Mouse (Mus musculus): ENCODE measurements at regions not wholly inside any gene's neighbourhood (a gene's known extent, or its start where the extent isn't known, plus 50 kb on each side); places are given as distances from the start of the nearest gene placed in this dataset.

- no peak for ATAC-seq (ENCODE audit: low read depth)
- 54% methylated on average over 4 of the region's 4 CpGs for WGBS
- H3K27ac ChIP-seq (ENCODE audit: low read depth, low read length) = no peak overlapping the region
- no peaks in the 10 kb centered on the region for H3K36me3 ChIP-seq (ENCODE audit: control insufficient read depth, insufficient read depth, low read length)
- no peaks in the 10 kb centered on the region for H3K9me3 ChIP-seq (ENCODE audit: control insufficient read depth, low read length)
- H3K4me2 ChIP-seq (ENCODE audit: low read depth, low read length) = no peak overlapping the region
- peaks cover 5% of the 10 kb centered on the region; the same call in 1 of the 2 replicates for H3K4me1 ChIP-seq (ENCODE audit: control insufficient read depth, insufficient read depth, low read length)
- no peak overlapping the region for H3K4me3 ChIP-seq (ENCODE audit: low read depth, low read length)
- H3K9ac ChIP-seq (replicated peaks; ENCODE audit: low read depth, low read length) = no peak overlapping the region
- no peaks in the 10 kb centered on the region for H3K27me3 ChIP-seq (ENCODE audit: control insufficient read depth, insufficient read depth, low read length)
These were observed 56.2 kb downstream of the Gm26897 start for GRCm38 (mm10) chr5:111789904-111790303.

GRCm38 (mm10) chr5:111790527-111790926 is 56.8 kb downstream of the Gm26897 start:
- 81% methylated on average over 9 of the region's 9 CpGs for WGBS
- no peak overlapping the region for H3K4me2 ChIP-seq (ENCODE audit: low read depth, low read length)
- no peaks in the 10 kb centered on the region for H3K9me3 ChIP-seq (ENCODE audit: control insufficient read depth, low read length)
- no peak for ATAC-seq (ENCODE audit: low read depth)
- no peak overlapping the region for H3K27ac ChIP-seq (ENCODE audit: low read depth, low read length)
- no peaks in the 10 kb centered on the region for H3K27me3 ChIP-seq (ENCODE audit: control insufficient read depth, insufficient read depth, low read length)
- H3K4me1 ChIP-seq (ENCODE audit: control insufficient read depth, insufficient read depth, low read length) = peaks cover 5% of the 10 kb centered on the region; the same call in 1 of the 2 replicates
- no peaks in the 10 kb centered on the region for H3K36me3 ChIP-seq (ENCODE audit: control insufficient read depth, insufficient read depth, low read length)
- H3K4me3 ChIP-seq (ENCODE audit: low read depth, low read length) = no peak overlapping the region
- H3K9ac ChIP-seq (replicated peaks; ENCODE audit: low read depth, low read length) = no peak overlapping the region

GRCm38 (mm10) chr5:111791089-111791561 is 57.4 kb downstream of the Gm26897 start:
- WGBS = 79% methylated on average over 5 of the region's 5 CpGs
- Histone ChIP-seq H3K36me3 (ENCODE audit: control insufficient read depth, insufficient read depth, low read length) (no peaks in the 10 kb centered on the region), H3K4me2 (ENCODE audit: low read depth, low read length) (no peak overlapping the region), H3K4me1 (ENCODE audit: control insufficient read depth, insufficient read depth, low read length) (peaks cover 5% of the 10 kb centered on the region; the same call in 1 of the 2 replicates), H3K27ac (ENCODE audit: low read depth, low read length) (no peak overlapping the region), H3K9me3 (ENCODE audit: control insufficient read depth, low read length) (no peaks in the 10 kb centered on the region), H3K9ac (replicated peaks; ENCODE audit: low read depth, low read length) (no peak overlapping the region), H3K27me3 (ENCODE audit: control insufficient read depth, insufficient read depth, low read length) (no peaks in the 10 kb centered on the region), H3K4me3 (ENCODE audit: low read depth, low read length) (no peak overlapping the region)
- no peak for ATAC-seq (ENCODE audit: low read depth)

- no peaks in the 10 kb centered on the region for H3K36me3 ChIP-seq (ENCODE audit: control insufficient read depth, insufficient read depth, low read length)
- no peaks in the 10 kb centered on the region for H3K27me3 ChIP-seq (ENCODE audit: control insufficient read depth, insufficient read depth, low read length)
- H3K27ac ChIP-seq (ENCODE audit: low read depth, low read length) = no peak overlapping the region
- WGBS = 82% methylated on average over 14 of the region's 14 CpGs
- ATAC-seq (ENCODE audit: low read depth) = no peak
- no peak overlapping the region for H3K4me2 ChIP-seq (ENCODE audit: low read depth, low read length)
- H3K4me3 ChIP-seq (ENCODE audit: low read depth, low read length) = no peak overlapping the region
- H3K4me1 ChIP-seq (ENCODE audit: control insufficient read depth, insufficient read depth, low read length) = peaks cover 5% of the 10 kb centered on the region; the same call in 1 of the 2 replicates
- H3K9me3 ChIP-seq (ENCODE audit: control insufficient read depth, low read length) = no peaks in the 10 kb centered on the region
- H3K9ac ChIP-seq (replicated peaks; ENCODE audit: low read depth, low read length) = no peak overlapping the region
These were observed 59.0 kb downstream of the Gm26897 start for GRCm38 (mm10) chr5:111792746-111793145.

GRCm38 (mm10) chr5:111793178-111793577 is 59.5 kb downstream of the Gm26897 start:
- Histone ChIP-seq H3K4me1 (ENCODE audit: control insufficient read depth, insufficient read depth, low read length) (peaks cover 5% of the 10 kb centered on the region; the same call in 1 of the 2 replicates), H3K9ac (replicated peaks; ENCODE audit: low read depth, low read length) (no peak overlapping the region), H3K27ac (ENCODE audit: low read depth, low read length) (no peak overlapping the region), H3K9me3 (ENCODE audit: control insufficient read depth, low read length) (no peaks in the 10 kb centered on the region), H3K4me3 (ENCODE audit: low read depth, low read length) (no peak overlapping the region), H3K4me2 (ENCODE audit: low read depth, low read length) (no peak overlapping the region), H3K36me3 (ENCODE audit: control insufficient read depth, insufficient read depth, low read length) (no peaks in the 10 kb centered on the region), H3K27me3 (ENCODE audit: control insufficient read depth, insufficient read depth, low read length) (no peaks in the 10 kb centered on the region)
- 85% methylated on average over 4 of the region's 4 CpGs for WGBS
- no peak for ATAC-seq (ENCODE audit: low read depth)

- Histone ChIP-seq H3K27ac (ENCODE audit: low read depth, low read length) (no peak overlapping the region), H3K4me1 (ENCODE audit: control insufficient read depth, insufficient read depth, low read length) (peaks cover 10% of the 10 kb centered on the region; the same call in 1 of the 2 replicates), H3K9ac (replicated peaks; ENCODE audit: low read depth, low read length) (no peak overlapping the region), H3K27me3 (ENCODE audit: control insufficient read depth, insufficient read depth, low read length) (no peaks in the 10 kb centered on the region), H3K36me3 (ENCODE audit: control insufficient read depth, insufficient read depth, low read length) (no peaks in the 10 kb centered on the region), H3K4me3 (ENCODE audit: low read depth, low read length) (no peak overlapping the region), H3K4me2 (ENCODE audit: low read depth, low read length) (no peak overlapping the region), H3K9me3 (ENCODE audit: control insufficient read depth, low read length) (no peaks in the 10 kb centered on the region)
- 84% methylated on average over 5 of the region's 5 CpGs for WGBS
- ATAC-seq (ENCODE audit: low read depth) = no peak
These were observed 63.2 kb downstream of the Gm26897 start for GRCm38 (mm10) chr5:111796889-111797288.

- Histone ChIP-seq H3K9ac (replicated peaks; ENCODE audit: low read depth, low read length) (no peak overlapping the region), H3K4me3 (ENCODE audit: low read depth, low read length) (no peak overlapping the region), H3K27ac (ENCODE audit: low read depth, low read length) (no peak overlapping the region), H3K4me1 (ENCODE audit: control insufficient read depth, insufficient read depth, low read length) (0 out of 2 replicates have a peak, but pooled peaks cover 8% of the 10 kb centered on the region), H3K9me3 (ENCODE audit: control insufficient read depth, low read length) (no peaks in the 10 kb centered on the region), H3K36me3 (ENCODE audit: control insufficient read depth, insufficient read depth, low read length) (no peaks in the 10 kb centered on the region), H3K4me2 (ENCODE audit: low read depth, low read length) (no peak overlapping the region), H3K27me3 (ENCODE audit: control insufficient read depth, insufficient read depth, low read length) (no peaks in the 10 kb centered on the region)
- 31% methylated on average over 15 of the region's 15 CpGs for WGBS
- peak; percentile 46; the same call in 1 of the 2 replicates for ATAC-seq (ENCODE audit: low read depth)
These were observed 66.1 kb downstream of the Gm26897 start for GRCm38 (mm10) chr5:111799700-111800311.

- Histone ChIP-seq H3K27me3 (ENCODE audit: control insufficient read depth, insufficient read depth, low read length) (no peaks in the 10 kb centered on the region), H3K9ac (replicated peaks; ENCODE audit: low read depth, low read length) (no peak overlapping the region), H3K27ac (ENCODE audit: low read depth, low read length) (no peak overlapping the region), H3K4me2 (ENCODE audit: low read depth, low read length) (no peak overlapping the region), H3K36me3 (ENCODE audit: control insufficient read depth, insufficient read depth, low read length) (no peaks in the 10 kb centered on the region), H3K4me3 (ENCODE audit: low read depth, low read length) (no peak overlapping the region), H3K9me3 (ENCODE audit: control insufficient read depth, low read length) (no peaks in the 10 kb centered on the region), H3K4me1 (ENCODE audit: control insufficient read depth, insufficient read depth, low read length) (0 out of 2 replicates have a peak, but pooled peaks cover 8% of the 10 kb centered on the region)
- 80% methylated on average over 11 of the region's 11 CpGs for WGBS
- ATAC-seq (ENCODE audit: low read depth) = no peak
These were observed 66.8 kb downstream of the Gm26897 start for GRCm38 (mm10) chr5:111800511-111800910.

- Histone ChIP-seq H3K9me3 (ENCODE audit: control insufficient read depth, low read length) (no peaks in the 10 kb centered on the region), H3K9ac (replicated peaks; ENCODE audit: low read depth, low read length) (no peak overlapping the region), H3K4me1 (ENCODE audit: control insufficient read depth, insufficient read depth, low read length) (0 out of 2 replicates have a peak, but pooled peaks cover 8% of the 10 kb centered on the region), H3K27ac (ENCODE audit: low read depth, low read length) (no peak overlapping the region), H3K27me3 (ENCODE audit: control insufficient read depth, insufficient read depth, low read length) (no peaks in the 10 kb centered on the region), H3K4me2 (ENCODE audit: low read depth, low read length) (no peak overlapping the region), H3K4me3 (ENCODE audit: low read depth, low read length) (no peak overlapping the region), H3K36me3 (ENCODE audit: control insufficient read depth, insufficient read depth, low read length) (no peaks in the 10 kb centered on the region)
- 60% methylated on average over 2 of the region's 2 CpGs for WGBS
- ATAC-seq (ENCODE audit: low read depth) = no peak
These were observed 67.3 kb downstream of the Gm26897 start for GRCm38 (mm10) chr5:111801051-111801450.
